Mouse (Mus musculus) midbrain, embryonic 10.5 days (tissue): ENCODE measurements around the gene Tgif1. TPM values are rescaled to one million over a fixed set of nuclear protein-coding genes. Genes with fewer than 3 reads are reported as not detected.

Source experiments
- DNase-seq: peaks from one replicate; pipeline ENCODE4 v3.0.0-alpha.2; 2017; ENCODE audit warnings: low spot score
- H3K27ac ChIP-seq: fragments of 300-500 bp; sonication (generic); replicated peaks from 2 replicates; pipeline ENCODE4 v1.5.1; 2016; ENCODE audit warnings: mild to moderate bottlenecking
- H3K27me3 ChIP-seq: fragments of 300-500 bp; sonication (generic); 2 replicates; pipeline ENCODE4 v1.6.1; 2016; ENCODE audit warnings: low read depth, mild to moderate bottlenecking; ENCODE audit not compliant: poor library complexity, severe bottlenecking
- H3K36me3 ChIP-seq: fragments of 300-500 bp; sonication (generic); 2 replicates; pipeline ENCODE4 v1.6.1; 2016; ENCODE audit warnings: mild to moderate bottlenecking, moderate library complexity
- H3K4me1 ChIP-seq: fragments of 300-500 bp; sonication (generic); 2 replicates; pipeline ENCODE4 v1.6.1; 2016
- H3K4me3 ChIP-seq: fragments of 300-500 bp; sonication (generic); 2 replicates; pipeline ENCODE4 v1.5.1; 2016; ENCODE audit warnings: mild to moderate bottlenecking, moderate library complexity
- H3K9me3 ChIP-seq: fragments of 300-500 bp; sonication (generic); replicated peaks from 2 replicates; pipeline ENCODE4 v1.6.1; 2016; ENCODE audit warnings: mild to moderate bottlenecking
- WGBS: fragments of 180-500 bp; shearing (Covaris S2); methylation state at CpG from one replicate; pipeline ENCODE4 v1.1.7; 2016; 5-methylcytosine and 5-hydroxymethylcytosine counted together
- polyA plus RNA-seq: library from polyadenylated mRNA; unstranded; fragments of >200 nt; fragmentation: Nextera tagmentation; extraction: Ambion mirVana; gene quantifications from 2 replicates; pipeline ENCODE4 v1.2.1, GENCODE M21; 2016

Gene Tgif1
- 72.9 and 73.6 TPM in 2 replicates for polyA plus RNA-seq

GRCm38 (mm10) chr17:70853436-70853905 lies at the start of gene Tgif1:
Tgif1 (minus strand) TSS chr17:70853546.
- Histone ChIP-seq H3K36me3 (no peaks in the 10 kb centered on the region), H3K4me3 (peak within 1 kb of the TSS; percentile 84), H3K27me3 (no peaks in the 10 kb centered on the region), H3K9me3 (no peaks in the 10 kb centered on the region), H3K4me1 (peaks cover 45% of the 10 kb centered on the region), H3K27ac (peak within 1 kb of the TSS; percentile 97)
- WGBS = under 1% methylated on average over 29 of the region's 29 CpGs
- peak; percentile 81 for DNase-seq

- no peaks in the 10 kb centered on the region for H3K9me3 ChIP-seq
- H3K27ac ChIP-seq = no peak overlapping the region
- H3K4me3 ChIP-seq = no peak overlapping the region
- no peak for DNase-seq
- WGBS = 82% methylated on average over 10 of the region's 10 CpGs
- no peaks in the 10 kb centered on the region for H3K36me3 ChIP-seq
- no peaks in the 10 kb centered on the region for H3K27me3 ChIP-seq
- H3K4me1 ChIP-seq = no peaks in the 10 kb centered on the region
These were observed 47.3 kb upstream of the Tgif1 start for GRCm38 (mm10) chr17:70900660-70901059.

- WGBS = 91% methylated on average over 6 of the region's 6 CpGs
- no peaks in the 10 kb centered on the region for H3K36me3 ChIP-seq
These were observed 46.3 kb upstream of the Tgif1 start for GRCm38 (mm10) chr17:70899642-70900041.

GRCm38 (mm10) chr17:70894867-70895266 lies 41.5 kb upstream of the Tgif1 start:
- no peak overlapping the region for H3K27ac ChIP-seq
- H3K9me3 ChIP-seq = no peaks in the 10 kb centered on the region
- H3K36me3 ChIP-seq = no peaks in the 10 kb centered on the region
- peaks cover 15% of the 10 kb centered on the region for H3K4me1 ChIP-seq
- H3K27me3 ChIP-seq = no peaks in the 10 kb centered on the region
- no peak overlapping the region for H3K4me3 ChIP-seq
- WGBS = 91% methylated on average over 9 of the region's 9 CpGs
- no peak for DNase-seq

More at GRCm38 (mm10) chr17:70899642-70900041, 46.3 kb upstream of the Tgif1 start:
- Histone ChIP-seq H3K4me3 (no peak overlapping the region), H3K27me3 (no peaks in the 10 kb centered on the region), H3K4me1 (no peaks in the 10 kb centered on the region), H3K27ac (no peak overlapping the region), H3K9me3 (no peaks in the 10 kb centered on the region)
- DNase-seq = no peak

- no peak for DNase-seq
- WGBS = 68% methylated on average over 5 of the region's 5 CpGs
- H3K27ac ChIP-seq = peak overlapping the region; percentile 61; the same call in 1 of the 2 replicates
These were observed 39.8 kb upstream of the Tgif1 start for GRCm38 (mm10) chr17:70893151-70893550.

GRCm38 (mm10) chr17:70892288-70893096 lies 39.1 kb upstream of the Tgif1 start:
- Histone ChIP-seq H3K4me3 (no peak overlapping the region), H3K27me3 (no peaks in the 10 kb centered on the region), H3K9me3 (no peaks in the 10 kb centered on the region), H3K36me3 (no peaks in the 10 kb centered on the region), H3K27ac (peak overlapping the region; percentile 61), H3K4me1 (peaks cover 15% of the 10 kb centered on the region)
- WGBS = 30% methylated on average over 15 of the region's 15 CpGs
- no peak for DNase-seq

More at GRCm38 (mm10) chr17:70893151-70893550, 39.8 kb upstream of the Tgif1 start:
- Histone ChIP-seq H3K9me3 (no peaks in the 10 kb centered on the region), H3K36me3 (no peaks in the 10 kb centered on the region), H3K4me1 (peaks cover 15% of the 10 kb centered on the region), H3K27me3 (no peaks in the 10 kb centered on the region), H3K4me3 (no peak overlapping the region)

GRCm38 (mm10) chr17:70890571-70890970 lies 37.2 kb upstream of the Tgif1 start:
- DNase-seq = no peak
- Histone ChIP-seq H3K4me1 (peaks cover 15% of the 10 kb centered on the region), H3K4me3 (no peak overlapping the region), H3K9me3 (no peaks in the 10 kb centered on the region), H3K27ac (no peak overlapping the region), H3K27me3 (no peaks in the 10 kb centered on the region), H3K36me3 (no peaks in the 10 kb centered on the region)
- WGBS = 91% methylated on average over 8 of the region's 8 CpGs

GRCm38 (mm10) chr17:70888657-70889056 lies 35.3 kb upstream of the Tgif1 start:
- Histone ChIP-seq H3K9me3 (no peaks in the 10 kb centered on the region), H3K36me3 (no peaks in the 10 kb centered on the region), H3K27me3 (no peaks in the 10 kb centered on the region), H3K27ac (no peak overlapping the region), H3K4me3 (no peak overlapping the region), H3K4me1 (peaks cover 15% of the 10 kb centered on the region)
- no peak for DNase-seq
- 91% methylated on average over 10 of the region's 10 CpGs for WGBS

- H3K27me3 ChIP-seq = no peaks in the 10 kb centered on the region
- no peak overlapping the region for H3K4me3 ChIP-seq
- H3K27ac ChIP-seq = no peak overlapping the region
- no peak for DNase-seq
- H3K9me3 ChIP-seq = no peaks in the 10 kb centered on the region
- 93% methylated on average over 9 of the region's 9 CpGs for WGBS
- H3K4me1 ChIP-seq = peaks cover 11% of the 10 kb centered on the region
- H3K36me3 ChIP-seq = no peaks in the 10 kb centered on the region
These were observed 34.5 kb upstream of the Tgif1 start for GRCm38 (mm10) chr17:70887848-70888247.

GRCm38 (mm10) chr17:70886641-70887391 lies 33.5 kb upstream of the Tgif1 start:
- no peak overlapping the region for H3K4me3 ChIP-seq
- H3K9me3 ChIP-seq = no peaks in the 10 kb centered on the region
- no peak for DNase-seq
- H3K27ac ChIP-seq = no peak overlapping the region
- H3K36me3 ChIP-seq = no peaks in the 10 kb centered on the region
- H3K4me1 ChIP-seq = peaks cover 7% of the 10 kb centered on the region
- 84% methylated on average over 16 of the region's 16 CpGs for WGBS
- H3K27me3 ChIP-seq = 0 out of 2 replicates have a peak, but pooled peaks cover 3% of the 10 kb centered on the region

- DNase-seq = no peak
- Histone ChIP-seq H3K27ac (no peak overlapping the region), H3K27me3 (0 out of 2 replicates have a peak, but pooled peaks cover 3% of the 10 kb centered on the region), H3K36me3 (no peaks in the 10 kb centered on the region), H3K4me1 (peaks cover 13% of the 10 kb centered on the region), H3K9me3 (no peaks in the 10 kb centered on the region), H3K4me3 (no peak overlapping the region)
- WGBS = 80% methylated on average over 5 of the region's 5 CpGs
These were observed 32.5 kb upstream of the Tgif1 start for GRCm38 (mm10) chr17:70885868-70886267.

GRCm38 (mm10) chr17:70881934-70882333 lies 28.6 kb upstream of the Tgif1 start:
- WGBS = 77% methylated on average over 10 of the region's 10 CpGs
- no peak for DNase-seq
- no peaks in the 10 kb centered on the region for H3K36me3 ChIP-seq
- H3K4me3 ChIP-seq = no peak overlapping the region
- 0 out of 2 replicates have a peak overlapping the region, but pooled peaks have one; percentile 17 for H3K27ac ChIP-seq
- peaks cover 15% of the 10 kb centered on the region for H3K4me1 ChIP-seq
- 0 out of 2 replicates have a peak, but pooled peaks cover 3% of the 10 kb centered on the region for H3K27me3 ChIP-seq
- H3K9me3 ChIP-seq = no peaks in the 10 kb centered on the region
